Mouse (Mus musculus) embryonic facial prominence, embryonic 15.5 days (tissue): ENCODE data around the gene Hdac9. TPM values are rescaled to one million over a fixed set of nuclear protein-coding genes. Genes with fewer than 3 reads are reported as not detected.

Source experiments
- ATAC-seq: fragments of 200-750 bp; cut with Nextera tagmentation; 2 replicates; pipeline ENCODE4 v1.8.0; 2017; ENCODE audit warnings: low read depth, moderate TSS enrichment; ENCODE audit not compliant: insufficient number of reproducible peaks, low FRiP score, low TSS enrichment
- H3K27ac ChIP-seq: fragments of 300-500 bp; sonication (generic); replicated peaks from 2 replicates; pipeline ENCODE4 v1.5.1; 2015; ENCODE audit warnings: mild to moderate bottlenecking, inconsistent platforms
- H3K27me3 ChIP-seq: fragments of 300-500 bp; sonication (generic); 2 replicates; pipeline ENCODE4 v1.6.1; 2015; ENCODE audit warnings: inconsistent platforms
- H3K36me3 ChIP-seq: fragments of 300-500 bp; sonication (generic); 2 replicates; pipeline ENCODE4 v1.6.1; 2015; ENCODE audit warnings: mild to moderate bottlenecking, inconsistent platforms
- H3K4me1 ChIP-seq: fragments of 300-500 bp; sonication (generic); 2 replicates; pipeline ENCODE4 v1.6.1; 2015; ENCODE audit warnings: inconsistent platforms
- H3K4me2 ChIP-seq: fragments of 300-500 bp; sonication (generic); replicated peaks from 2 replicates; pipeline ENCODE4 v1.6.1; 2015; ENCODE audit warnings: mild to moderate bottlenecking, inconsistent platforms
- H3K4me3 ChIP-seq: fragments of 300-500 bp; sonication (generic); replicated peaks from 2 replicates; pipeline ENCODE4 v1.5.1; 2015; ENCODE audit warnings: mild to moderate bottlenecking, inconsistent platforms
- H3K9ac ChIP-seq: fragments of 300-500 bp; sonication (generic); 2 replicates; pipeline ENCODE4 v1.6.1; 2015; ENCODE audit warnings: inconsistent platforms
- H3K9me3 ChIP-seq: fragments of 300-500 bp; sonication (generic); replicated peaks from 2 replicates; pipeline ENCODE4 v1.6.1; 2016; ENCODE audit warnings: inconsistent platforms
- WGBS: fragments of 180-500 bp; shearing (Covaris S2); methylation state at CpG from one replicate; pipeline ENCODE4 v1.1.7; 2015; 5-methylcytosine and 5-hydroxymethylcytosine counted together
- polyA plus RNA-seq: library from polyadenylated mRNA; unstranded; fragments of >200 nt; fragmentation: Nextera tagmentation; extraction: Ambion mirVana; gene quantifications from 2 replicates; pipeline ENCODE4 v1.2.1, GENCODE M21; 2015

Hdac9 gene
- polyA plus RNA-seq, 1 experiment from 2014 or later: 7.4 TPM

DNA sequence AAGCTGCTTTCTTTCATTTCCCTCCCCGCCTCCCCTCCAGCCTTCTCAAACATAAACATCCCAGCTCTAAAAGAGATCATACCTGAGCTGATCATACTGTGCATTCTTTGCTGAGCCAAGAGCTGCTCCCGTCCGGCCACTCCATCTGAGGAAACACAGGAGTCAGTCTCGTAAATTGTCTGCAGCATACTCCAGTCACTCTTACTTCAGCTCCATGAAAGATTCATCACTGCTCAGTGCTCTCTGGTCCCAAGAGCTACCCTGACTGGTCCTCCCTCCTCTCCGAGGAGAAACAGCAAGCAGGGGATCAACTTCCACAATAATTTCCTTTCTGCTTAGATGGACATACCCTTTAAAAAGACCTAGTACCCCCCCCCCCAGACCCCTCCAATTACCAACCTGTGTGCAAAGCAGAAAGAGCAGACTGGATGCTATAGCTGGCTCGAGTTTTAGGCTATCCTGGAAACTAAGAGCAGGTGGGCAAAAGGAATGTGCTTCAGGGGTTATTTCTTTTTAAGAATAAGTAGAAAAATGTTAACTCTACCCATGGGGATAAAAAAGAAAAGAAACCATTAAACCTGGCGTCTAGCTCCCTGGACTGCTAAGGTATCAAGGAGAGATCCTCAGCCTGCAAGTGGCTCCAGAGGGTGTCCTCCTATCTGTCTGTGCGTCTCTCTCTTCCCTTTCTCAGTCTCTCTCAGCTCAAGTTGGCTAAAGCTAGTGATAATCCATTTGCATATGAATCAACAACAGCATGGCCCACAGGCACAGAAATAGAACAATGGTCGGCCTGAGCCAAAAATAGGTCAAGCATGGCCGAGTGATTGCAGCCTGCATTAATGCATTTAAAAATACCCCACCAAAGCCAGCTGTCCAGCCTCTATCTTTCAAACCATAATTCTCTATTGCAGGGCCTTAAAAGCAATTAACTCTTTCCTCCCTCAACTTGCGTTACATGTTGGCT is 388.4 kb downstream of the Hdac9 start:
- peak; percentile 60; the same call in 1 of the 2 replicates for ATAC-seq
- peak overlapping the region; percentile 18 for H3K4me3 ChIP-seq
- H3K27me3 ChIP-seq: no peaks in the 10 kb centered on the region
- H3K4me1 ChIP-seq: peaks cover 12% of the 10 kb centered on the region; the same call in 1 of the 2 replicates
- WGBS: 14% methylated on average over 11 of the region's 11 CpGs
- peak overlapping the region; percentile 26 for H3K4me2 ChIP-seq
- H3K27ac ChIP-seq: peak overlapping the region; percentile 49
- no peaks in the 10 kb centered on the region for H3K36me3 ChIP-seq
- no peak overlapping the region for H3K9ac ChIP-seq
- no peaks in the 10 kb centered on the region for H3K9me3 ChIP-seq

DNA sequence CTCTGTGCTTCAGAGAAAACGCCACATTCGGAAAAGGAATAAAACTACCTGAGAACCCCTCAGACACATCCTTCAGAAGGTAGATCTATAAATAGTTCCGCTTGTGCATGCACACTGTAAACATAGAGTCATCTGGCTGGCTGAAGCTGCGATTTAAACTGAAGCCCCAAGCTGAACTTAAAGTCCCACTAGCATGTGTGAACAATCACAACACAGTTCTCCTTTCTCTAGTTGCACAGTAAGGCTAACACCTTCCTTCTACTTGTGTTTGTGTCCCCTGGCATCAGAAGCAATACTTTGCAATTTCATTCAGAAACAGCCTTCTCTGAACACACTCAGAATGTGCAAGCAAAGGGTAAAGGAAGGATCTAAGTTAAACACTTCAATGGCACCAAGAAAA is 389.1 kb downstream of the Hdac9 start:
- WGBS: 40% methylated on average over 4 of the region's 4 CpGs
- ATAC-seq: no peak
- Histone ChIP-seq H3K9me3 (no peaks in the 10 kb centered on the region), H3K36me3 (no peaks in the 10 kb centered on the region), H3K4me1 (peaks cover 12% of the 10 kb centered on the region; the same call in 1 of the 2 replicates), H3K27ac (0 out of 2 replicates have a peak overlapping the region, but pooled peaks have one; percentile 6), H3K9ac (no peak overlapping the region), H3K27me3 (no peaks in the 10 kb centered on the region), H3K4me3 (peak overlapping the region; percentile 18), H3K4me2 (peak overlapping the region; percentile 26)

GRCm38 (mm10) chr12:34521468-34521867 is 395.4 kb downstream of the Hdac9 start:
- H3K4me2 ChIP-seq: no peak overlapping the region
- no peak overlapping the region for H3K4me3 ChIP-seq
- H3K27me3 ChIP-seq: no peaks in the 10 kb centered on the region
- ATAC-seq: no peak
- H3K9ac ChIP-seq: no peak overlapping the region
- no peaks in the 10 kb centered on the region for H3K4me1 ChIP-seq
- no peaks in the 10 kb centered on the region for H3K36me3 ChIP-seq
- no peaks in the 10 kb centered on the region for H3K9me3 ChIP-seq
- no peak overlapping the region for H3K27ac ChIP-seq
- 73% methylated on average over 2 of the region's 2 CpGs for WGBS

- Histone ChIP-seq H3K27me3 (no peaks in the 10 kb centered on the region), H3K4me3 (no peak overlapping the region), H3K9me3 (no peaks in the 10 kb centered on the region), H3K9ac (no peak overlapping the region), H3K36me3 (no peaks in the 10 kb centered on the region), H3K4me1 (no peaks in the 10 kb centered on the region), H3K27ac (no peak overlapping the region), H3K4me2 (no peak overlapping the region)
- no peak for ATAC-seq
- 67% methylated on average over 6 of the region's 6 CpGs for WGBS
Measured at GRCm38 (mm10) chr12:34516769-34517562, 399.9 kb downstream of the Hdac9 start.

DNA sequence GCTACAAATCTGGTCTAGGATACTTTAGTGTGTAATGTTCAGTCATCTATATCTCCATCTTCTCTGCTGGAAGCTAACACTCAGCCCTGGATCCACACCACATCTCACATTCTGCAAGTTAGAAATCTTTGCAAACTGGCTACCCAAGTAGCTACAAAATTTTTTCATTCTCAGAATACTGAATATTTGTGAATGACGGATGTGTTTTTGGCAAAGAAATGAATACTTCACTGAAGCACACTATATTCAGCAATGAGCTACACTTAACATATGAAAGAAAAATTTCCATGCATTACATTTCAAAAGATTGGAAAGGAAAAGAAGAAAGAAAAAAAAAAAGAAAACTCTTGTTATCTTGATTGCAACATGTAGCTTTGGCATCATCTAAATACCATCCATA is 410.6 kb downstream of the Hdac9 start:
- no peak for ATAC-seq
- Histone ChIP-seq H3K4me3 (no peak overlapping the region), H3K27me3 (no peaks in the 10 kb centered on the region), H3K9ac (no peak overlapping the region), H3K27ac (no peak overlapping the region), H3K36me3 (no peaks in the 10 kb centered on the region), H3K4me1 (no peaks in the 10 kb centered on the region), H3K4me2 (no peak overlapping the region), H3K9me3 (no peaks in the 10 kb centered on the region)
- 94% methylated on average over 1 of the region's 1 CpGs for WGBS

- 39% methylated on average over 9 of the region's 9 CpGs for WGBS
- H3K9ac ChIP-seq: no peak overlapping the region
- H3K36me3 ChIP-seq: no peaks in the 10 kb centered on the region
- H3K4me2 ChIP-seq: no peak overlapping the region
- no peaks in the 10 kb centered on the region for H3K9me3 ChIP-seq
- no peak overlapping the region for H3K4me3 ChIP-seq
- no peaks in the 10 kb centered on the region for H3K27me3 ChIP-seq
- no peak overlapping the region for H3K27ac ChIP-seq
- ATAC-seq: no peak
- H3K4me1 ChIP-seq: no peaks in the 10 kb centered on the region
Measured at GRCm38 (mm10) chr12:34498751-34499626, 417.9 kb downstream of the Hdac9 start.

- Histone ChIP-seq H3K27me3 (no peaks in the 10 kb centered on the region), H3K4me2 (no peak overlapping the region), H3K9ac (no peak overlapping the region), H3K4me1 (no peaks in the 10 kb centered on the region), H3K27ac (no peak overlapping the region), H3K4me3 (no peak overlapping the region), H3K36me3 (no peaks in the 10 kb centered on the region), H3K9me3 (no peaks in the 10 kb centered on the region)
- ATAC-seq: no peak
- WGBS: 47% methylated on average over 8 of the region's 8 CpGs
Measured at GRCm38 (mm10) chr12:34498331-34498730, 418.6 kb downstream of the Hdac9 start.

DNA sequence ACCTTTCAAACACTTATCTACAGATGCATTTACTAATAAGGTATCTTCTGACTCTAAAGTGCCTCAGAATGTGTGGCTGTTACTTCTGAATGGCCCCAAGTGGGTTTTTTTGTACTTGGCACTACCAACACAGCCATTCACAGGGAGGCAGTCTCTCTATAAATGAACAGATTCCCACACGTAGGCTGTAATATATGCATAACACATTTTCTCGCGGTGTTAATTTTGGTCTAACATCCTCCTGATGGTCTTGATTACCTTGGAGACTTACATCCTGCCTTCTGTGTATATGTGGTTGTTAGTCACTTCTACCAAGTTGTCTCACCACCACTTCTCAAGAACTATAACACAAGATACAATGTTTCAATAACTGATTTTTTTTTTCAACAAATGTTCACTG is 419.2 kb downstream of the Hdac9 start:
- H3K9ac ChIP-seq: no peak overlapping the region
- no peak overlapping the region for H3K27ac ChIP-seq
- no peak overlapping the region for H3K4me2 ChIP-seq
- no peak overlapping the region for H3K4me3 ChIP-seq
- no peaks in the 10 kb centered on the region for H3K4me1 ChIP-seq
- H3K27me3 ChIP-seq: no peaks in the 10 kb centered on the region
- no peak for ATAC-seq
- H3K9me3 ChIP-seq: no peaks in the 10 kb centered on the region
- WGBS: 63% methylated on average over 3 of the region's 3 CpGs
- H3K36me3 ChIP-seq: no peaks in the 10 kb centered on the region

GRCm38 (mm10) chr12:34495940-34496339 is 421.0 kb downstream of the Hdac9 start:
- 40% methylated on average over 3 of the region's 3 CpGs for WGBS
- no peak overlapping the region for H3K9ac ChIP-seq
- H3K27ac ChIP-seq: no peak overlapping the region
- no peaks in the 10 kb centered on the region for H3K27me3 ChIP-seq
- H3K36me3 ChIP-seq: no peaks in the 10 kb centered on the region
- no peaks in the 10 kb centered on the region for H3K4me1 ChIP-seq
- H3K4me2 ChIP-seq: no peak overlapping the region
- no peak for ATAC-seq
- no peaks in the 10 kb centered on the region for H3K9me3 ChIP-seq
- peak overlapping the region; percentile 18 for H3K4me3 ChIP-seq

GRCm38 (mm10) chr12:34489629-34490028 is 427.3 kb downstream of the Hdac9 start:
- Histone ChIP-seq H3K27ac (no peak overlapping the region), H3K4me2 (no peak overlapping the region), H3K4me1 (no peaks in the 10 kb centered on the region), H3K4me3 (no peak overlapping the region), H3K27me3 (no peaks in the 10 kb centered on the region), H3K9me3 (no peaks in the 10 kb centered on the region), H3K9ac (no peak overlapping the region), H3K36me3 (no peaks in the 10 kb centered on the region)
- no peak for ATAC-seq

DNA sequence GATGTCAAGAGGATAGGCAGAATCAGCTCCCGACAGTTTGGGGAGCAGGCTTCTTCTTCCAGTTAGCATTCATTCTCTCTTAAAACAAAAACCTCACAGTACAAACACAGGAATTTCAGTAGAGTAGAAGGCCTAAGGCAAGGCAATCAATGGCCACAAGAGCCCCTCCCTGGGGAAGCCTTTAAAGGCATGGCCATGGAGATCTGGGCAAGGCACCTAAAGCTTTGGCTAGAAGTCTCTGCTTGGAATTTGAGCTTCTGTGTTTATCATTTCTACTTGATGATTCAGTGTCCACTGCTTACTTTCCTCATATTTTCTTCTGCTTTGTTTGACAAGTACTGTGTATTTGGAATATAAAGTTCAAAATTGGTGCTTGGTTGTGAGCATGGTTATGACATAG is 429.2 kb downstream of the Hdac9 start:
- no peaks in the 10 kb centered on the region for H3K4me1 ChIP-seq
- no peak for ATAC-seq
- H3K9ac ChIP-seq: no peak overlapping the region
- no peaks in the 10 kb centered on the region for H3K9me3 ChIP-seq
- H3K27ac ChIP-seq: no peak overlapping the region
- H3K4me2 ChIP-seq: no peak overlapping the region
- H3K27me3 ChIP-seq: no peaks in the 10 kb centered on the region
- WGBS: 83% methylated on average over 1 of the region's 1 CpGs
- no peak overlapping the region for H3K4me3 ChIP-seq
- H3K36me3 ChIP-seq: no peaks in the 10 kb centered on the region
